Mouse (Mus musculus) liver, embryonic 12.5 days (tissue): Measurements from ENCODE around the gene Ftsj3. TPM values are rescaled to one million over a fixed set of nuclear protein-coding genes. Genes with fewer than 3 reads are reported as not detected.
A peak's percentile ranks its signal among the peaks of the same experiment; 100 is the strongest.
"Not testable (repeated sequence)": the region's sequence is repeated elsewhere in the genome, so short reads cannot be mapped to it uniquely, and the experiment has no call there.

Source experiments
- ATAC-seq: fragments of 200-750 bp; cut with Nextera tagmentation; 2 replicates; pipeline ENCODE4 v1.8.0; 2017; ENCODE audit warnings: moderate number of reproducible peaks, mild to moderate bottlenecking, moderate library complexity
- H3K27ac ChIP-seq: fragments of 300-500 bp; sonication (generic); 2 replicates; pipeline ENCODE4 v1.5.1; 2016; ENCODE audit warnings: mild to moderate bottlenecking
- H3K27me3 ChIP-seq: fragments of 300-500 bp; sonication (generic); replicated peaks from 2 replicates; pipeline ENCODE4 v1.6.1; 2016; ENCODE audit warnings: mild to moderate bottlenecking, moderate library complexity
- H3K36me3 ChIP-seq: fragments of 300-500 bp; sonication (generic); 2 replicates; pipeline ENCODE4 v1.6.1; 2016; ENCODE audit warnings: mild to moderate bottlenecking, moderate library complexity
- H3K4me1 ChIP-seq: fragments of 300-500 bp; sonication (generic); 2 replicates; pipeline ENCODE4 v1.6.1; 2016
- H3K4me2 ChIP-seq: fragments of 300-500 bp; sonication (generic); 2 replicates; pipeline ENCODE4 v1.6.1; 2016; ENCODE audit warnings: mild to moderate bottlenecking, moderate library complexity
- H3K4me3 ChIP-seq: fragments of 300-500 bp; sonication (generic); 2 replicates; pipeline ENCODE4 v1.5.1; 2016; ENCODE audit warnings: mild to moderate bottlenecking, moderate library complexity
- H3K9ac ChIP-seq: fragments of 300-500 bp; sonication (generic); 2 replicates; pipeline ENCODE4 v1.6.1; 2016; ENCODE audit warnings: mild to moderate bottlenecking, moderate library complexity
- H3K9me3 ChIP-seq: fragments of 300-500 bp; sonication (generic); replicated peaks from 2 replicates; pipeline ENCODE4 v1.6.1; 2016; ENCODE audit warnings: mild to moderate bottlenecking, moderate library complexity
- WGBS: fragments of 180-500 bp; shearing (Covaris S2); methylation state at CpG from one replicate; pipeline ENCODE4 v1.1.7; 2016; ENCODE audit not compliant: insufficient replicate concordance; 5-methylcytosine and 5-hydroxymethylcytosine counted together
- polyA plus RNA-seq: library from polyadenylated mRNA; unstranded; fragments of >200 nt; fragmentation: Nextera tagmentation; extraction: Ambion mirVana; gene quantifications from 2 replicates; pipeline ENCODE4 v1.2.1, GENCODE M21; 2016

Gene Ftsj3
- polyA plus RNA-seq, 1 experiment from 2014 or later = 83.5 TPM

GRCm38 (mm10) chr11:106233978-106234377 is 21.9 kb downstream of the Ftsj3 start:
- 73% methylated on average over 8 of the region's 8 CpGs for WGBS
- not testable (repeated sequence) for H3K4me3 ChIP-seq, H3K27ac ChIP-seq, ATAC-seq, H3K4me2 ChIP-seq, H3K9ac ChIP-seq, H3K9me3 ChIP-seq, H3K4me1 ChIP-seq, H3K27me3 ChIP-seq
- H3K36me3 ChIP-seq = peaks cover 85% of the 10 kb centered on the region

GRCm38 (mm10) chr11:106220603-106221002 is 35.3 kb downstream of the Ftsj3 start:
- no peak for ATAC-seq
- H3K4me2 ChIP-seq = no peak overlapping the region
- no peaks in the 10 kb centered on the region for H3K27me3 ChIP-seq
- H3K27ac ChIP-seq = no peak overlapping the region
- no peaks in the 10 kb centered on the region for H3K9me3 ChIP-seq
- no peak overlapping the region for H3K4me3 ChIP-seq
- 79% methylated on average over 3 of the region's 3 CpGs for WGBS
- H3K36me3 ChIP-seq = peaks cover 31% of the 10 kb centered on the region
- H3K4me1 ChIP-seq = peaks cover 36% of the 10 kb centered on the region
- no peak overlapping the region for H3K9ac ChIP-seq

- ATAC-seq = peak; percentile 88
These were observed 39.0 kb downstream of the Ftsj3 start, which contains the start of gene Ddx42 for GRCm38 (mm10) chr11:106216730-106217490. TSS of gene Ddx42 (plus strand) at chr11:106216926.

GRCm38 (mm10) chr11:106215927-106216729 is 39.8 kb downstream of the Ftsj3 start, which contains the start of gene Ccdc47:
TSS of gene Ccdc47 (minus strand) at chr11:106216344.
- H3K4me2 ChIP-seq = peak within 1 kb of the TSS; percentile 82
- ATAC-seq = peak; percentile 94
- no peaks in the 10 kb centered on the region for H3K27me3 ChIP-seq
- H3K9ac ChIP-seq = peak within 1 kb of the TSS; percentile 95
- peak within 1 kb of the TSS; percentile 90 for H3K4me3 ChIP-seq
- no peaks in the 10 kb centered on the region for H3K9me3 ChIP-seq
- H3K36me3 ChIP-seq = peaks cover 39% of the 10 kb centered on the region
- H3K4me1 ChIP-seq = peaks cover 44% of the 10 kb centered on the region
- under 1% methylated on average over 46 of the region's 46 CpGs for WGBS
- H3K27ac ChIP-seq = peak within 1 kb of the TSS; percentile 94

More at GRCm38 (mm10) chr11:106216730-106217490, 39.0 kb downstream of the Ftsj3 start, which contains the start of gene Ddx42:
- H3K36me3 ChIP-seq = peaks cover 34% of the 10 kb centered on the region
- H3K9me3 ChIP-seq = no peaks in the 10 kb centered on the region
- peak within 1 kb of the TSS; percentile 90 for H3K4me3 ChIP-seq
- no peaks in the 10 kb centered on the region for H3K27me3 ChIP-seq
- H3K4me1 ChIP-seq = peaks cover 44% of the 10 kb centered on the region
- H3K9ac ChIP-seq = peak within 1 kb of the TSS; percentile 95
- WGBS = under 1% methylated on average over 66 of the region's 70 CpGs
- H3K27ac ChIP-seq = peak within 1 kb of the TSS; percentile 94
- peak within 1 kb of the TSS; percentile 82 for H3K4me2 ChIP-seq

- H3K4me2 ChIP-seq = peak overlapping the region; percentile 82
- no peaks in the 10 kb centered on the region for H3K27me3 ChIP-seq
- peak overlapping the region; percentile 94 for H3K27ac ChIP-seq
- peaks cover 44% of the 10 kb centered on the region for H3K4me1 ChIP-seq
- H3K9me3 ChIP-seq = no peaks in the 10 kb centered on the region
- peak overlapping the region; percentile 90 for H3K4me3 ChIP-seq
- no peak for ATAC-seq
- H3K36me3 ChIP-seq = peaks cover 40% of the 10 kb centered on the region
- peak overlapping the region; percentile 95 for H3K9ac ChIP-seq
- 16% methylated on average over 7 of the region's 7 CpGs for WGBS
These were observed 40.4 kb downstream of the Ftsj3 start for GRCm38 (mm10) chr11:106215450-106215859.

GRCm38 (mm10) chr11:106214856-106215255 is 41.0 kb downstream of the Ftsj3 start:
- H3K4me2 ChIP-seq = peak overlapping the region; percentile 82
- no peak for ATAC-seq
- no peaks in the 10 kb centered on the region for H3K9me3 ChIP-seq
- H3K4me1 ChIP-seq = peaks cover 39% of the 10 kb centered on the region
- no peaks in the 10 kb centered on the region for H3K27me3 ChIP-seq
- H3K9ac ChIP-seq = peak overlapping the region; percentile 95
- H3K27ac ChIP-seq = 0 out of 2 replicates have a peak overlapping the region, but pooled peaks have one; percentile 94
- peak overlapping the region; percentile 90 for H3K4me3 ChIP-seq
- H3K36me3 ChIP-seq = peaks cover 46% of the 10 kb centered on the region
- WGBS = 80% methylated on average over 5 of the region's 5 CpGs

GRCm38 (mm10) chr11:106212771-106213170 is 43.1 kb downstream of the Ftsj3 start:
- Histone ChIP-seq H3K27me3 (no peaks in the 10 kb centered on the region), H3K36me3 (peaks cover 67% of the 10 kb centered on the region), H3K4me3 (no peak overlapping the region), H3K9me3 (no peaks in the 10 kb centered on the region), H3K9ac (no peak overlapping the region), H3K4me2 (no peak overlapping the region), H3K4me1 (peaks cover 23% of the 10 kb centered on the region), H3K27ac (no peak overlapping the region)
- WGBS = 85% methylated on average over 8 of the region's 8 CpGs
- no peak for ATAC-seq

- peaks cover 93% of the 10 kb centered on the region for H3K36me3 ChIP-seq
- H3K9me3 ChIP-seq = no peaks in the 10 kb centered on the region
- peaks cover 36% of the 10 kb centered on the region for H3K4me1 ChIP-seq
- no peak within 1 kb of the TSS; the same call in 1 of the 2 replicates for H3K4me2 ChIP-seq
- peak within 1 kb of the TSS; percentile 56; the same call in 1 of the 2 replicates for H3K27ac ChIP-seq
- no peak for ATAC-seq
- 58% methylated on average over 5 of the region's 5 CpGs for WGBS
- H3K9ac ChIP-seq = no peak within 1 kb of the TSS
- H3K27me3 ChIP-seq = no peaks in the 10 kb centered on the region
- no peak within 1 kb of the TSS for H3K4me3 ChIP-seq
These were observed 53.8 kb downstream of the Ftsj3 start, which contains the start of gene Strada for GRCm38 (mm10) chr11:106202123-106202465. TSS of gene Strada (minus strand) at chr11:106202168.

GRCm38 (mm10) chr11:106201337-106202122 is 54.3 kb downstream of the Ftsj3 start:
- Histone ChIP-seq H3K27me3 (no peaks in the 10 kb centered on the region), H3K4me1 (peaks cover 36% of the 10 kb centered on the region), H3K36me3 (peaks cover 93% of the 10 kb centered on the region), H3K4me3 (no peak overlapping the region), H3K4me2 (no peak overlapping the region; the same call in 1 of the 2 replicates), H3K9ac (no peak overlapping the region), H3K9me3 (no peaks in the 10 kb centered on the region), H3K27ac (peak overlapping the region; percentile 56; the same call in 1 of the 2 replicates)
- peak; percentile 74 for ATAC-seq
- WGBS = 71% methylated on average over 19 of the region's 19 CpGs

- 54% methylated on average over 6 of the region's 6 CpGs for WGBS
- H3K9ac ChIP-seq = no peak overlapping the region
- H3K27ac ChIP-seq = peak overlapping the region; percentile 51; the same call in 1 of the 2 replicates
- ATAC-seq = no peak
- no peaks in the 10 kb centered on the region for H3K9me3 ChIP-seq
- H3K4me2 ChIP-seq = no peak overlapping the region; the same call in 1 of the 2 replicates
- H3K4me3 ChIP-seq = no peak overlapping the region
- H3K4me1 ChIP-seq = peaks cover 36% of the 10 kb centered on the region
- peaks cover 94% of the 10 kb centered on the region for H3K36me3 ChIP-seq
- H3K27me3 ChIP-seq = no peaks in the 10 kb centered on the region
These were observed 55.1 kb downstream of the Ftsj3 start for GRCm38 (mm10) chr11:106200756-106201155.

- Histone ChIP-seq H3K36me3 (peaks cover 87% of the 10 kb centered on the region), H3K4me1 (peaks cover 41% of the 10 kb centered on the region)
- not testable (repeated sequence) for H3K9ac ChIP-seq, ATAC-seq, H3K9me3 ChIP-seq, H3K27me3 ChIP-seq, H3K4me3 ChIP-seq, H3K4me2 ChIP-seq, H3K27ac ChIP-seq
- 84% methylated on average over 7 of the region's 7 CpGs for WGBS
These were observed 55.9 kb downstream of the Ftsj3 start for GRCm38 (mm10) chr11:106199997-106200396.
